Mouse (Mus musculus): ENCODE results near the gene Dcun1d3. TPM values are rescaled to one million over a fixed set of nuclear protein-coding genes. Genes with fewer than 3 reads are reported as not detected.

Dcun1d3 gene
- total and polyA plus RNA-seq, 3 experiments, result 3.2 to 5.2 (median 4.2) TPM

DNA sequence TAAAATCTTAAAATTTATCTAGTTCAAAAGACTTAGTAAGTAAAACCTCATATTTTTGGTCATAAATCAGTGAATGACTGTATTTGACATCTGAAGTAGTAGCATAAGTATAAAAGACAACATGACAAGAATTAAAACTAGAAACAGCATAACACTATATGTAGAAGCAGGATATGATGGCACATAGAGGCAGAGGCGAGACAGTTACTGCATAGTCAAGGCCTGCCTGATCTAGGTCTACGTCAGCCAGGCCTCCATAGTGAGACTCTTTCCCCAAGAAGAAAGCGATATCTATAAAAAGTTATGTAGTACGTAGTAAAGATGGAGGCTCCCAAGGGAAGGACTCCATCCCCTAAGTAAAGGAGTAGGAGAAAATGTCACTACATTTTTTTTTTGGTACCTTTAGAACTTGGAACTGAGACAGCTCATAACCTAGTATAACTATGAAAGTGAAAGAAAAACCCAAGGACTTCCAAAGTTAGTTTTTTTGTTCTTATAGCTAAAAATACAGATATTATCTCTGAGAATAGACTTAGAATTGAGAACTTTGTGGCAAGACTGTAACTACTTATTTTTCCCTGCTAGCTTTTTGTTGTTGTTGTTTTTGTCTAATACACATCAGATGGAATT, 54.2 kb downstream of the Dcun1d3 start:
- H3K27me3 ChIP-seq (replicated peaks), result no peaks in the 10 kb centered on the region
- in situ Hi-C loops (cut with MboI; ENCODE audit: low pct_ligation_motif_present, low pct_unique_long_range_greater_than_20kb, low sequenced_read_pairs) (no loop called here), dilution Hi-C loops (cut with MboI; ENCODE audit: extremely low pct_ligation_motif_present, extremely low pct_unique_long_range_greater_than_20kb, low sequenced_read_pairs) (no loop called here)
- no peak for TF ChIP-seq ZMIZ1 (IDR thresholded peaks at IDR 0.05; ENCODE audit: low read depth, low read length)
- TF ChIP-seq ELF1 (IDR thresholded peaks at IDR 0.05; ENCODE audit: low read depth, low read length), result no peak
- no peak for TF ChIP-seq MEF2A (IDR thresholded peaks at IDR 0.05; ENCODE audit: borderline replicate concordance, low read depth, low read length)
- TF ChIP-seq TBP (conservative IDR thresholded peaks at IDR 0.05; ENCODE audit: low read depth, low read length), result no peak
- no peak for TF ChIP-seq UBTF (IDR thresholded peaks at IDR 0.05; ENCODE audit: low read depth, low read length)
- TF ChIP-seq RCOR1 (conservative IDR thresholded peaks at IDR 0.05; ENCODE audit: low read depth, low read length), result no peak
- TF ChIP-seq CTCF (conservative IDR thresholded peaks at IDR 0.05 in 1 of 2, IDR thresholded peaks at IDR 0.05 in 1 of 2; ENCODE audit: low read depth in 2 of 2, low read length in 2 of 2), result no peak
- no peak for TF ChIP-seq ETS1 (conservative IDR thresholded peaks at IDR 0.05; ENCODE audit: low read depth, low read length)
- TF ChIP-seq JUN (IDR thresholded peaks at IDR 0.05; ENCODE audit: insufficient read depth, low read depth, low read length), result no peak
- no peak for TF ChIP-seq CHD2 (IDR thresholded peaks at IDR 0.05; ENCODE audit: low read length)
- no peak for TF ChIP-seq POLR2A (IDR thresholded peaks at IDR 0.05; ENCODE audit: low read depth, low read length)
- TF ChIP-seq NELFE (IDR thresholded peaks at IDR 0.05; ENCODE audit: low read depth, low read length), result no peak
- TF ChIP-seq HCFC1 (IDR thresholded peaks at IDR 0.05; ENCODE audit: low read depth, low read length), result no peak
- no peak for TF ChIP-seq GABPA (IDR thresholded peaks at IDR 0.05; ENCODE audit: insufficient replicate concordance, low read depth, low read length)
- no peak for TF ChIP-seq EP300 (IDR thresholded peaks at IDR 0.05; ENCODE audit: low read length)
- TF ChIP-seq ZNF384 (IDR thresholded peaks at IDR 0.05; ENCODE audit: low read depth, low read length), result no peak
- no peak for TF ChIP-seq BHLHE40 (IDR thresholded peaks at IDR 0.05; ENCODE audit: low read depth, low read length)
- no peak for TF ChIP-seq KAT2A (IDR thresholded peaks at IDR 0.05; ENCODE audit: insufficient replicate concordance, low read length)
- TF ChIP-seq E2F4 (IDR thresholded peaks at IDR 0.05; ENCODE audit: insufficient replicate concordance, low read depth, low read length), result no peak
- no peak overlapping the region for H3K9ac ChIP-seq (ENCODE audit: insufficient read depth, low read depth)
- H3K79me2 ChIP-seq (replicated peaks; ENCODE audit: control insufficient read depth, extremely low read depth, insufficient read depth, poor library complexity, severe bottlenecking), result no peaks in the 10 kb centered on the region
- no peaks in the 10 kb centered on the region for H3K9me3 ChIP-seq (replicated peaks; ENCODE audit: low read length)
- H3K36me3 ChIP-seq (replicated peaks in 1 of 2; ENCODE audit: control insufficient read depth in 1 of 2, insufficient read depth in 1 of 2, low read length in 1 of 2), result peaks cover 9 to 36% of the 10 kb centered on the region in 2 experiments
- no peak overlapping the region for H3K27ac ChIP-seq (ENCODE audit: insufficient read depth, low read depth)
- peaks cover 2 to 6% of the 10 kb centered on the region in 2 experiments; a peak in 3 of 4 replicates for H3K4me1 ChIP-seq (ENCODE audit: control insufficient read depth in 1 of 2, insufficient read depth in 2 of 2)
- no peak for DNase-seq (ENCODE audit: extremely low read depth)
- H3K4me2 ChIP-seq (ENCODE audit: insufficient read depth, low read depth, poor library complexity, severe bottlenecking), result no peak overlapping the region
- no peak overlapping the region for H3K4me3 ChIP-seq (replicated peaks in 1 of 3; ENCODE audit: low read depth in 2 of 3, low read length in 2 of 3, poor library complexity in 1 of 3)

- in situ Hi-C loops (cut with MboI; ENCODE audit: low pct_ligation_motif_present, low pct_unique_long_range_greater_than_20kb, low sequenced_read_pairs), result no loop called here
- no peak overlapping the region for H3K4me3 ChIP-seq (replicated peaks in 1 of 3; ENCODE audit: low read depth in 2 of 3, low read length in 2 of 3, poor library complexity in 1 of 3)
- TF ChIP-seq IRF4 (IDR thresholded peaks at IDR 0.05; ENCODE audit: low read depth, low read length), result no peak
- no peak for TF ChIP-seq E2F4 (IDR thresholded peaks at IDR 0.05; ENCODE audit: insufficient replicate concordance, low read depth, low read length)
- no peak for TF ChIP-seq USF2 (conservative IDR thresholded peaks at IDR 0.05; ENCODE audit: low read depth, low read length)
- TF ChIP-seq CHD2 (IDR thresholded peaks at IDR 0.05; ENCODE audit: low read length), result no peak
- no peak for TF ChIP-seq MAZ (IDR thresholded peaks at IDR 0.05; ENCODE audit: low read depth, low read length)
- TF ChIP-seq UBTF (IDR thresholded peaks at IDR 0.05; ENCODE audit: low read depth, low read length), result no peak
- TF ChIP-seq CHD1 (IDR thresholded peaks at IDR 0.05; ENCODE audit: low read depth, low read length), result no peak
- dilution Hi-C loops (cut with MboI; ENCODE audit: extremely low pct_ligation_motif_present, extremely low pct_unique_long_range_greater_than_20kb, low sequenced_read_pairs), result no loop called here
- no peaks in the 10 kb centered on the region for H3K79me2 ChIP-seq (replicated peaks; ENCODE audit: control insufficient read depth, extremely low read depth, insufficient read depth, poor library complexity, severe bottlenecking)
- H3K9ac ChIP-seq (ENCODE audit: insufficient read depth, low read depth), result no peak overlapping the region
- no peaks in the 10 kb centered on the region for H3K27me3 ChIP-seq (replicated peaks)
- H3K36me3 ChIP-seq (replicated peaks in 1 of 2; ENCODE audit: control insufficient read depth in 1 of 2, insufficient read depth in 1 of 2, low read length in 1 of 2), result peaks cover 2 to 23% of the 10 kb centered on the region in 2 experiments
- no peak overlapping the region for H3K4me2 ChIP-seq (ENCODE audit: insufficient read depth, low read depth, poor library complexity, severe bottlenecking)
- DNase-seq (ENCODE audit: extremely low read depth), result no peak
- H3K9me3 ChIP-seq (replicated peaks; ENCODE audit: low read length), result no peaks in the 10 kb centered on the region
- no peak overlapping the region for H3K27ac ChIP-seq (ENCODE audit: insufficient read depth, low read depth)
- peaks cover 0 to 5% of the 10 kb centered on the region in 2 experiments; a peak in 1 of 4 replicates for H3K4me1 ChIP-seq (ENCODE audit: control insufficient read depth in 1 of 2, insufficient read depth in 2 of 2)
Measured at GRCm38 (mm10) chr7:119835996-119836777, 59.9 kb downstream of the Dcun1d3 start.
